Mouse (Mus musculus): ENCODE data around the gene Ube2d3.

GRCm38 (mm10) chr3:135469146-135469545 lies 31.2 kb downstream of the Ube2d3 start:
- TF ChIP-seq POLR2A (IDR thresholded peaks at IDR 0.05; ENCODE audit: extremely low read depth, insufficient read depth, low read length) (no peak), CTCF (IDR thresholded peaks at IDR 0.05; ENCODE audit: low read depth, low read length) (no peak)
